Mouse (Mus musculus) megakaryocyte, embryonic 14.5 days (primary cell): ENCODE measurements at regions not wholly inside any gene's neighbourhood (a gene's known extent, or its start where the extent isn't known, plus 50 kb on each side); places are given as distances from the start of the nearest gene placed in this dataset.

Experiments
- FLI1 ChIP-seq: IDR thresholded peaks from 2 replicates; pipeline ENCODE4 v1.6.1; 2012; ENCODE audit warnings: low read length, inconsistent platforms, mixed read lengths
- GATA1 ChIP-seq: IDR thresholded peaks from 3 replicates; pipeline ENCODE4 v1.6.1; 2012; ENCODE audit warnings: mixed read lengths, low read length, inconsistent platforms, borderline replicate concordance

DNA sequence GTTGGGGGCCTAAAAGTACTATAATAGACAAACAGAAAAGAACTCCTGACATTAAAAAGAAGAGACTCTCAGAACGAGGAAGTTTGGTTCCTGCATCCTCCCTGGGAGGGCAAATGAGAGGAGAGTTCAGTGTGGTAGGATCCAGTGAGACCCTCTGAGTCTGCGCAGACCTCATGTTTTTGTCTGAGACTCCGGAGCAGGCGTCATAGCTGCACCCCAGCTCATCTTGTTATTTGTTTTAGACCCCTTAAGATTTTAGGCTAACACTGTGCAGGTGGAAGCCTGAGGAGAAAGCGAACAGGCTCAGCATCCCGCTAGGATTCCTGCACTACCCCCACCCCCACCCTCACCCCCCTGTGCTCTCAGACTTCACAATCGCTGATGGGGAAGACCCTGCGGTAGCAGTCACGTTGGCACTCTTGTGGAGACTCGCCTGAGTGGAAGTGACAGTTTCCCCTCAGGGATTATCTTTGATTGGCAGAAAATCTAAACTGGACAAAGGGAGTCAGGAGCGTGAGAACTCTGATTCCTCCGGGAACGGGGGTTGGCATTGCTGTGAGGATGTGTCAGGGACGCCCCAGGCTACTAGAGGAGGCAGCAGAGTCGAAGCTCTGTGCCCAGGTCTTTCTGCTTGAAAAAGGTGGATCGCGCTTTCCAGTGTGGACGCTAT is 85.0 kb upstream of the Nap1l1 start:
- TF ChIP-seq GATA1 (no peak), FLI1 (no peak)
